Mouse (Mus musculus) myocyte (in vitro differentiated cells): ENCODE results near the gene Cc2d2a. TPM values are rescaled to one million over a fixed set of nuclear protein-coding genes. Genes with fewer than 3 reads are reported as not detected.

Experiments used
- H3K27me3 ChIP-seq: one replicate; pipeline ENCODE4 v1.6.1; 2011; ENCODE audit not compliant: control insufficient read depth, insufficient read depth, insufficient read length
- H3K36me3 ChIP-seq: one replicate; pipeline ENCODE4 v1.6.1; 2011; ENCODE audit not compliant: control insufficient read depth, insufficient read depth
- H3K4me2 ChIP-seq: one replicate; pipeline ENCODE4 v1.6.1; 2011; ENCODE audit warnings: low read depth, control low read depth
- H3K4me3 ChIP-seq: one replicate; pipeline ENCODE4 v1.5.1; 2011; ENCODE audit warnings: mild to moderate bottlenecking, control low read depth, moderate library complexity
- H3K79me2 ChIP-seq: one replicate; pipeline ENCODE4 v1.6.1; 2011; ENCODE audit not compliant: control insufficient read depth, insufficient read depth
- H3ac ChIP-seq: one replicate; pipeline ENCODE4 v1.6.1; 2011; ENCODE audit not compliant: control insufficient read depth, insufficient read length
- CEBPB ChIP-seq: IDR thresholded peaks from 2 replicates; pipeline ENCODE4 v1.6.1; 2011; ENCODE audit warnings: mild to moderate bottlenecking, moderate library complexity; ENCODE audit not compliant: poor library complexity, insufficient read depth, severe bottlenecking
- E2F4 ChIP-seq: IDR thresholded peaks from one replicate; pipeline ENCODE4 v1.6.1; 2011; ENCODE audit warnings: mild to moderate bottlenecking, control low read depth, moderate library complexity; ENCODE audit not compliant: insufficient read depth
- MAX ChIP-seq: IDR thresholded peaks from one replicate; pipeline ENCODE4 v1.6.1; 2011; ENCODE audit warnings: low read depth, mild to moderate bottlenecking, control low read depth
- MYOD1 ChIP-seq, 3 experiments: IDR thresholded peaks; one replicate each; pipeline ENCODE4 v1.6.1; 2011; ENCODE audit warnings: control low read depth in 2 of 3, low read depth in 2 of 3, mild to moderate bottlenecking in 2 of 3, moderate library complexity in 1 of 3; ENCODE audit not compliant: insufficient read length in 2 of 3, control insufficient read depth in 1 of 3
- MYOG ChIP-seq, 3 experiments: IDR thresholded peaks; one replicate each; pipeline ENCODE4 v1.6.1; 2011; ENCODE audit warnings: control low read depth in 2 of 3, low read depth in 2 of 3, mild to moderate bottlenecking in 2 of 3; ENCODE audit not compliant: insufficient read length in 2 of 3, control insufficient read depth in 1 of 3, insufficient read depth in 1 of 3
- POLR2A ChIP-seq: IDR thresholded peaks from one replicate; pipeline ENCODE4 v1.6.1; 2011; ENCODE audit warnings: low read depth, mild to moderate bottlenecking, control low read depth, moderate library complexity; ENCODE audit not compliant: insufficient read length
- POLR2AphosphoS2 ChIP-seq: IDR thresholded peaks from one replicate; pipeline ENCODE4 v1.6.1; 2011; ENCODE audit warnings: low read depth, control low read depth; ENCODE audit not compliant: insufficient read length
- REST ChIP-seq: IDR thresholded peaks from one replicate; pipeline ENCODE4 v1.6.1; 2011; ENCODE audit warnings: mild to moderate bottlenecking, control low read depth, moderate library complexity; ENCODE audit not compliant: insufficient read depth, insufficient read length
- SRF ChIP-seq: IDR thresholded peaks from one replicate; pipeline ENCODE4 v1.6.1; 2011; ENCODE audit warnings: low read depth; ENCODE audit not compliant: control insufficient read depth, insufficient read length
- TCF12 ChIP-seq: IDR thresholded peaks from one replicate; pipeline ENCODE4 v1.6.1; 2011; ENCODE audit warnings: mild to moderate bottlenecking, control low read depth; ENCODE audit not compliant: poor library complexity, insufficient read depth, severe bottlenecking
- TCF3 ChIP-seq: IDR thresholded peaks from one replicate; pipeline ENCODE4 v1.6.1; 2011; ENCODE audit warnings: low read depth, control low read depth; ENCODE audit not compliant: insufficient read length
- USF1 ChIP-seq: IDR thresholded peaks from one replicate; pipeline ENCODE4 v1.6.1; 2011; ENCODE audit warnings: low read depth, mild to moderate bottlenecking, control low read depth, moderate library complexity
- polyA plus RNA-seq: library from polyadenylated mRNA; unstranded; fragments of >200 nt; fragmentation: generic; extraction: Trizol; gene quantifications from one replicate; pipeline ENCODE4 v1.2.1, GENCODE M21; 2012; ENCODE audit warnings: missing spikeins

The Cc2d2a gene
- polyA plus RNA-seq: 2.4 TPM

GRCm38 (mm10) chr5:43661997-43662961 lies at the start of gene Cc2d2a:
TSS of gene Cc2d2a (plus strand) at chr5:43662346.
- no peaks in the 10 kb centered on the region for H3K79me2 ChIP-seq
- TF ChIP-seq POLR2A (peak; percentile 12), MYOG (IDR thresholded peaks at IDR 0.05; ENCODE audit: control insufficient read depth in 1 of 3, insufficient read depth in 1 of 3, insufficient read length in 2 of 3, low read depth in 2 of 3) (no peak)
- no peak within 1 kb of the TSS for H3ac ChIP-seq
- H3K36me3 ChIP-seq: no peaks in the 10 kb centered on the region
- H3K27me3 ChIP-seq: no peaks in the 10 kb centered on the region
- peak within 1 kb of the TSS; percentile 32 for H3K4me3 ChIP-seq
- peak within 1 kb of the TSS; percentile 82 for H3K4me2 ChIP-seq

GRCm38 (mm10) chr5:43621575-43622299 lies 40.4 kb upstream of the Cc2d2a start:
- H3K4me2 ChIP-seq: no peak overlapping the region
- H3ac ChIP-seq: no peak overlapping the region
- no peak for TF ChIP-seq MAX
- no peak for TF ChIP-seq TCF12
- TF ChIP-seq USF1: no peak
- no peak for TF ChIP-seq POLR2A
- TF ChIP-seq TCF3: no peak
- no peak for TF ChIP-seq SRF
- TF ChIP-seq E2F4: no peak
- no peak for TF ChIP-seq REST
- TF ChIP-seq POLR2AphosphoS2: no peak
- TF ChIP-seq MYOD1 (IDR thresholded peaks at IDR 0.05; ENCODE audit: control insufficient read depth in 1 of 3, insufficient read length in 2 of 3, low read depth in 2 of 3): no peak
- H3K4me3 ChIP-seq: no peak overlapping the region
- no peaks in the 10 kb centered on the region for H3K36me3 ChIP-seq
- no peaks in the 10 kb centered on the region for H3K27me3 ChIP-seq
- H3K79me2 ChIP-seq: no peaks in the 10 kb centered on the region

DNA sequence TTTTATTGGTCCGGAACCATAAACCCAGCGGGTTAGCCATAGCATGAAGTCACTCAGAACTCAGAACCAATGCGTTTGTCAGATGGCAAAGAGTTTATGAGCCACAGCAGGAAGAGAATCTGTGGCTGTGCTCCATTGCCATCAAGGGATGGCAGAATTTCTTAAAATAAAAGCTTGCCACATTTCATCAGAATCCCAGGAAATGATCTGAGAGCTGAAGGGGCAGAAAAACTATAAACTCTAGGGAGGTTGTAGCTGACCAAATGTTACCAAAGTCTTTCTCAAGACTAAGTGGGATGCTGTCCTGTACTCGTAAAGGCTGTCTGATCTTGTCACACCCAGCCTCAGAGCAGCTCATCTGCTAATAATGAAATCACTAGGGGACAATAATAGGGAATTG lies 36.7 kb upstream of the Cc2d2a start:
- Histone ChIP-seq H3K4me2 (no peak overlapping the region), H3K4me3 (no peak overlapping the region), H3K27me3 (no peaks in the 10 kb centered on the region), H3ac (no peak overlapping the region), H3K36me3 (no peaks in the 10 kb centered on the region), H3K79me2 (no peaks in the 10 kb centered on the region)
- no peak for TF ChIP-seq E2F4
- TF ChIP-seq MAX: no peak
- TF ChIP-seq TCF3: no peak
- TF ChIP-seq SRF: no peak
- no peak for TF ChIP-seq USF1
- TF ChIP-seq POLR2A: no peak
- TF ChIP-seq POLR2AphosphoS2: no peak
- no peak for TF ChIP-seq REST
- no peak for TF ChIP-seq TCF12
- TF ChIP-seq MYOG (IDR thresholded peaks at IDR 0.05; ENCODE audit: control insufficient read depth in 1 of 3, insufficient read depth in 1 of 3, insufficient read length in 2 of 3, low read depth in 2 of 3): no peak
- TF ChIP-seq MYOD1 (IDR thresholded peaks at IDR 0.05; ENCODE audit: control insufficient read depth in 1 of 3, insufficient read length in 2 of 3, low read depth in 2 of 3): no peak
- no peak for TF ChIP-seq CEBPB

- H3K36me3 ChIP-seq: no peaks in the 10 kb centered on the region
- no peaks in the 10 kb centered on the region for H3K27me3 ChIP-seq
- no peak overlapping the region for H3K4me2 ChIP-seq
- TF ChIP-seq USF1 (no peak), MYOD1 (IDR thresholded peaks at IDR 0.05; ENCODE audit: control insufficient read depth in 1 of 3, insufficient read length in 2 of 3, low read depth in 2 of 3) (no peak), POLR2AphosphoS2 (no peak), E2F4 (no peak), SRF (no peak), TCF12 (no peak), CEBPB (no peak), MAX (no peak), POLR2A (no peak), TCF3 (no peak), MYOG (IDR thresholded peaks at IDR 0.05; ENCODE audit: control insufficient read depth in 1 of 3, insufficient read depth in 1 of 3, insufficient read length in 2 of 3, low read depth in 2 of 3) (no peak), REST (no peak)
- no peaks in the 10 kb centered on the region for H3K79me2 ChIP-seq
- no peak overlapping the region for H3ac ChIP-seq
- no peak overlapping the region for H3K4me3 ChIP-seq
These were observed 28.0 kb upstream of the Cc2d2a start for GRCm38 (mm10) chr5:43634071-43634601.
